Mouse (Mus musculus): ENCODE measurements at regions not wholly inside any gene's neighbourhood (a gene's known extent, or its start where the extent isn't known, plus 50 kb on each side); places are given as distances from the start of the nearest gene placed in this dataset.
"Not testable (repeated sequence)": the region's sequence is repeated elsewhere in the genome, so short reads cannot be mapped to it uniquely, and the experiment has no call there.

DNA sequence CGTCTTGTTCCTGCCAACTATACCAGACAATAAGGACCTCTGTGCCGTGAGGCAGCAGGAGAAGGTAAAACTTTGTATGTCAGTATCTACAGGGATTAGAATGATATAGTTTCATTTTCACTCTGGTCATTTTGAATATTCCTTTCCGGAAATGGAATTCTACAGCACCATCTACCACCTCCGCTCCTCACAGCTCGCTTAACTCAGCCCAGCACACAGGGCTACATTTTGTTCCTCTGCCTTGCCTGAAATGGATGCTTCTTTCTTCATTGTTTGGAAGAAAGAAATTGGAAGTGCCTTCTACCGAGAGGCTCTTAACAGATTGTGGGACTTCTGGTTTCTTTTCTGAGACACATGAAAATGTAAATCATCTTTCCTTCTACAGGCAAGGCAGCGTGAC, 217.4 kb upstream of the Arx start:
- Histone ChIP-seq H3K4me2 (replicated peaks; ENCODE audit: low read depth, low read length) (no peak overlapping the region), H3K4me1 (ENCODE audit: insufficient read depth, low read length) (no peaks in the 10 kb centered on the region), H3K36me3 (ENCODE audit: insufficient read depth, low read length) (no peaks in the 10 kb centered on the region), H3K4me3 (ENCODE audit: low read length) (no peak overlapping the region), H3K9ac (replicated peaks; ENCODE audit: low read length) (no peak overlapping the region), H3K9me3 (ENCODE audit: low read length) (no peaks in the 10 kb centered on the region), H3K27ac (ENCODE audit: low read length) (peak overlapping the region; percentile 24; the same call in 1 of the 2 replicates), H3K27me3 (ENCODE audit: insufficient read depth, low read length) (peaks cover 4% of the 10 kb centered on the region; the same call in 1 of the 2 replicates)
- ATAC-seq (ENCODE audit: low FRiP score, low TSS enrichment) = no peak
- WGBS = 64% methylated on average over 7 of the region's 7 CpGs

- Histone ChIP-seq H3K27me3 (ENCODE audit: insufficient read depth, low read length) (peaks cover 4% of the 10 kb centered on the region; the same call in 1 of the 2 replicates), H3K36me3 (ENCODE audit: insufficient read depth, low read length) (no peaks in the 10 kb centered on the region), H3K4me2 (replicated peaks; ENCODE audit: low read depth, low read length) (peak overlapping the region; percentile 22; the same call in 1 of the 2 replicates), H3K9ac (replicated peaks; ENCODE audit: low read length) (0 out of 2 replicates have a peak overlapping the region, but pooled peaks have one; percentile 20), H3K4me1 (ENCODE audit: insufficient read depth, low read length) (no peaks in the 10 kb centered on the region), H3K9me3 (ENCODE audit: low read length) (no peaks in the 10 kb centered on the region), H3K27ac (ENCODE audit: low read length) (no peak overlapping the region), H3K4me3 (ENCODE audit: low read length) (peak overlapping the region; percentile 18)
- ATAC-seq (ENCODE audit: low FRiP score, low TSS enrichment) = no peak; the same call in 1 of the 2 replicates
- WGBS = 17% methylated on average over 13 of the region's 13 CpGs
Measured at GRCm38 (mm10) chrX:93069569-93070289, 216.5 kb upstream of the Arx start.

DNA sequence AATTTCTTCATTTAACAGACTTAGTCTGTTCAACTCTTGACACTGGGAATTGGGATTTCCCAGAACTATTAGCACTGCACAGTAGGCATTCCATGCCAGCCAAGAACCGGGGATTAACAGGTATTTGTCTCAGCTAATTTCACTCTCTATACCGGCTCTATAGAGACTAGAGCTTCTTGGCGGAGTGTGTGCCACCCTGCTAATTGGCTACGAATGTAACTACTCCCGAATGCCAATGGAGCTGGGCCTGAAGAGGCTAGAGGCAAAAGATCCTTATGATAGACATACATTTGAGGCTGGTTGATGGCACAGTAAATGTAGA, 216.0 kb upstream of the Arx start:
- no peaks in the 10 kb centered on the region for H3K9me3 ChIP-seq (ENCODE audit: low read length)
- no peak overlapping the region for H3K9ac ChIP-seq (replicated peaks; ENCODE audit: low read length)
- ATAC-seq (ENCODE audit: low FRiP score, low TSS enrichment) = no peak
- no peak overlapping the region for H3K4me2 ChIP-seq (replicated peaks; ENCODE audit: low read depth, low read length)
- no peak overlapping the region for H3K27ac ChIP-seq (ENCODE audit: low read length)
- peaks cover 4% of the 10 kb centered on the region; the same call in 1 of the 2 replicates for H3K27me3 ChIP-seq (ENCODE audit: insufficient read depth, low read length)
- no peaks in the 10 kb centered on the region for H3K36me3 ChIP-seq (ENCODE audit: insufficient read depth, low read length)
- WGBS = 51% methylated on average over 5 of the region's 5 CpGs
- H3K4me3 ChIP-seq (ENCODE audit: low read length) = no peak overlapping the region
- H3K4me1 ChIP-seq (ENCODE audit: insufficient read depth, low read length) = no peaks in the 10 kb centered on the region

DNA sequence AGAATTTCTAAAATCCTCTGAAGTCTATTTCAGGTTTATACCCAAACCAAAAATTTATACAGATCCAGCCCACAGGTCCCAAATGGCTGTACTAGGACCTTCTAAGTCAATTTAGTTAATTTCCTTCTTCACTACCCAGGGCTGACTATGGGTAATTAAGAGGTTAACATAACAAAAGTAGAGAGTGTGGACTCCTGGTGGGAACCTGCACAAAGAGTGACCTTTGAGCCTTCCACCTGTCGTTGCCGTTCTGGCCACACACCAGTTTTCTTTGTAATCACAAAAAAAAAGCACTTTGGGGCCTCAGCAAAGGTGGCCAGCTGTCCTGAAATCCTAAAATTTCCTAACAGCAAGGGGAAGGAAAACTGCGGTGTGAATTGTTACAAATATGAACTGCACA, 197.3 kb upstream of the Arx start:
- no peaks in the 10 kb centered on the region for H3K4me1 ChIP-seq (ENCODE audit: insufficient read depth, low read length)
- ATAC-seq (ENCODE audit: low FRiP score, low TSS enrichment) = no peak
- no peak overlapping the region for H3K9ac ChIP-seq (replicated peaks; ENCODE audit: low read length)
- no peak overlapping the region for H3K4me3 ChIP-seq (ENCODE audit: low read length)
- H3K9me3 ChIP-seq (ENCODE audit: low read length) = no peaks in the 10 kb centered on the region
- H3K27ac ChIP-seq (ENCODE audit: low read length) = no peak overlapping the region
- no peaks in the 10 kb centered on the region for H3K36me3 ChIP-seq (ENCODE audit: insufficient read depth, low read length)
- WGBS = 36% methylated on average over 3 of the region's 3 CpGs
- H3K27me3 ChIP-seq (ENCODE audit: insufficient read depth, low read length) = no peaks in the 10 kb centered on the region
- H3K4me2 ChIP-seq (replicated peaks; ENCODE audit: low read depth, low read length) = no peak overlapping the region

- 79% methylated on average over 2 of the region's 2 CpGs for WGBS
- H3K4me2 ChIP-seq (replicated peaks; ENCODE audit: low read depth, low read length) = no peak overlapping the region
- no peak overlapping the region for H3K27ac ChIP-seq (ENCODE audit: low read length)
- no peak overlapping the region for H3K4me3 ChIP-seq (ENCODE audit: low read length)
- H3K27me3 ChIP-seq (ENCODE audit: insufficient read depth, low read length) = no peaks in the 10 kb centered on the region
- no peaks in the 10 kb centered on the region for H3K36me3 ChIP-seq (ENCODE audit: insufficient read depth, low read length)
- no peaks in the 10 kb centered on the region for H3K9me3 ChIP-seq (ENCODE audit: low read length)
- no peak for ATAC-seq (ENCODE audit: low FRiP score, low TSS enrichment)
- H3K9ac ChIP-seq (replicated peaks; ENCODE audit: low read length) = no peak overlapping the region
- H3K4me1 ChIP-seq (ENCODE audit: insufficient read depth, low read length) = no peaks in the 10 kb centered on the region
Measured at GRCm38 (mm10) chrX:93097551-93097950, 188.7 kb upstream of the Arx start.

DNA sequence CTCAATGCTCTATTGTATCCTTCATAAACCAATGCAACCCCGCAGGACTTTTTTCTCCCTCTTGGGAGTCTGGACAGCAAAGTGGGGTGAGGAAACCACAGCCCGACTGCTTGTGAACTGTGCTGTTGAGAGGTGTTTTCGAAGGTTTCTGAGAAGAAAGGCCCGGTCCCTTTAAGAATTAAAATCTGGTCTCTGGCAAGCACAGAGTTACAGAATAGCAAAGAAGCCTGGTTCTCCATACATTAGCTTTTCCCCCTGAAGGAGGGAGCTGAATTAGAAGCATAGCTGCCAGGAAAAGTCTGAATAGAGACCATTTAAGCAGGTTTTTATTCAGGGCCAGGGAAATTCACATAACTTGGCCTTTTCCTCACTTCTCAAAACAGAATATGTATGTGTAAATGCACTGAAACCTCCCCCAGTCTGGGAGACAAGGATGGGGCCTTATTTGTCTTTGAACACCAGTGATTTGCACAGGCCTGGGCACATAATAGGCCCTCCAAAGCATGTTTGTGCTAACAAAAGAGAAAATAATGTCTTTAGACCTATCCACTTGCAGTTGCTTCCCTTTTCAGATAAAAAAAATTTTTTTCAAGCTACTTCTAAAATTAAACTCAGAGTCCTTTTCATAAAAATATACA, 178.2 kb upstream of the Arx start:
- Histone ChIP-seq H3K4me2 (replicated peaks; ENCODE audit: low read depth, low read length) (no peak overlapping the region), H3K9me3 (ENCODE audit: low read length) (no peaks in the 10 kb centered on the region), H3K4me3 (ENCODE audit: low read length) (no peak overlapping the region), H3K9ac (replicated peaks; ENCODE audit: low read length) (no peak overlapping the region), H3K27ac (ENCODE audit: low read length) (no peak overlapping the region), H3K4me1 (ENCODE audit: insufficient read depth, low read length) (no peaks in the 10 kb centered on the region), H3K36me3 (ENCODE audit: insufficient read depth, low read length) (no peaks in the 10 kb centered on the region), H3K27me3 (ENCODE audit: insufficient read depth, low read length) (no peaks in the 10 kb centered on the region; the same call in 1 of the 2 replicates)
- 72% methylated on average over 4 of the region's 4 CpGs for WGBS
- ATAC-seq (ENCODE audit: low FRiP score, low TSS enrichment) = no peak

DNA sequence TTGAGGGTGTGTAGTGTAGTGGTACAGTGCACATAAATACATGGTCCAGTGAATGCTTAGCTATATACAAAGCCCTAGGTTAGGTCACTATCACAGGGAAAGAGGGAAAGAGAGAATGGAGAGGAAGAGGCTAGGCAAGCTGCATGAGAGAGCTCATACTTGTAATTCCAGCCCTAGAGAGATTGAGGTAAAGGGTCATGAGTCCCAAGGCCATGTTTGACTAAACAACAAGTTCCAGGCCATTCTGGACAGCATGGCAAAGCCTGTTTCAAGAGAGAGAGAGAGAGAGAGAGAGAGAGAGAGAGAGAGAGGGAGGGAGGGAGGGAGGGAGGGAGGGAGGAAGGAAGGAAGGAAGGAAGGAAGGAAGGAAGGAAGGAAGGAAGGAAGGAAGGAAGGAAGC, 131.9 kb upstream of the Arx start:
- H3K4me2 ChIP-seq (replicated peaks; ENCODE audit: low read depth, low read length); H3K4me3 ChIP-seq (ENCODE audit: low read length); ATAC-seq (ENCODE audit: low FRiP score, low TSS enrichment); H3K9ac ChIP-seq (replicated peaks; ENCODE audit: low read length); H3K4me1 ChIP-seq (ENCODE audit: insufficient read depth, low read length); H3K27ac ChIP-seq (ENCODE audit: low read length); H3K27me3 ChIP-seq (ENCODE audit: insufficient read depth, low read length); H3K9me3 ChIP-seq (ENCODE audit: low read length); H3K36me3 ChIP-seq (ENCODE audit: insufficient read depth, low read length): not testable (repeated sequence)

GRCm38 (mm10) chrX:93159105-93159504, 127.1 kb upstream of the Arx start:
- Histone ChIP-seq H3K27me3 (ENCODE audit: insufficient read depth, low read length) (no peaks in the 10 kb centered on the region), H3K4me2 (replicated peaks; ENCODE audit: low read depth, low read length) (no peak overlapping the region), H3K4me3 (ENCODE audit: low read length) (no peak overlapping the region), H3K36me3 (ENCODE audit: insufficient read depth, low read length) (no peaks in the 10 kb centered on the region), H3K4me1 (ENCODE audit: insufficient read depth, low read length) (no peaks in the 10 kb centered on the region), H3K9me3 (ENCODE audit: low read length) (no peaks in the 10 kb centered on the region), H3K27ac (ENCODE audit: low read length) (no peak overlapping the region), H3K9ac (replicated peaks; ENCODE audit: low read length) (no peak overlapping the region)
- ATAC-seq (ENCODE audit: low FRiP score, low TSS enrichment) = no peak

DNA sequence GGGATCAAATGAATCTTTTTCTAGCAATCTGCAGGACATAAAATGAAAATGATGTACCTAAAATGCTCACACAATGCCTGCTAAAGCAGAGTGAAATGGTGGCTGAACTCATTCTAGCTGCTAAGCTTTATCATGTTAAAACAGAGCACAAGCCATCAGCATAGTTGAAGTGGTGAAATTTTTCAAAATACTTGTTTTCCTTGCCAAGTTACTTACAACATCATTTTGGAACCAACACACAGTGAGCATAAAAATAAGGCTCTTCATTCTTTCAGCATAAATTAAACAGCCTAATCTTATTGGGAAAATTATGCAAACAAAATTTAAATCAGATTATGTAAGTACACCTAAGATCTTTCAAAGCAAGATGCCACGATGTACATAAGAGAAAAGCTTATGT, 125.3 kb upstream of the Arx start:
- 66% methylated on average over 1 of the region's 1 CpGs for WGBS
- Histone ChIP-seq H3K9ac (replicated peaks; ENCODE audit: low read length) (no peak overlapping the region), H3K36me3 (ENCODE audit: insufficient read depth, low read length) (no peaks in the 10 kb centered on the region), H3K27ac (ENCODE audit: low read length) (no peak overlapping the region), H3K9me3 (ENCODE audit: low read length) (no peaks in the 10 kb centered on the region), H3K27me3 (ENCODE audit: insufficient read depth, low read length) (no peaks in the 10 kb centered on the region), H3K4me3 (ENCODE audit: low read length) (no peak overlapping the region), H3K4me2 (replicated peaks; ENCODE audit: low read depth, low read length) (no peak overlapping the region), H3K4me1 (ENCODE audit: insufficient read depth, low read length) (no peaks in the 10 kb centered on the region)
- no peak for ATAC-seq (ENCODE audit: low FRiP score, low TSS enrichment)
